Mouse (Mus musculus) brain, adult 2 months (tissue): ENCODE results near the gene Fgl2.
"Not testable (repeated sequence)": the region's sequence is repeated elsewhere in the genome, so short reads cannot be mapped to it uniquely, and the experiment has no call there.

Experiments used
- DNase-seq: peaks from one replicate; pipeline ENCODE4 v3.0.0; 2011; ENCODE audit warnings: low read depth, low spot score

The Fgl2 gene

GRCm38 (mm10) chr5:21372493-21373179 is at the start of gene Fgl2:
Gene Fgl2, plus strand, starts transcription at chr5:21372642.
- peak; percentile 52 for DNase-seq

DNA sequence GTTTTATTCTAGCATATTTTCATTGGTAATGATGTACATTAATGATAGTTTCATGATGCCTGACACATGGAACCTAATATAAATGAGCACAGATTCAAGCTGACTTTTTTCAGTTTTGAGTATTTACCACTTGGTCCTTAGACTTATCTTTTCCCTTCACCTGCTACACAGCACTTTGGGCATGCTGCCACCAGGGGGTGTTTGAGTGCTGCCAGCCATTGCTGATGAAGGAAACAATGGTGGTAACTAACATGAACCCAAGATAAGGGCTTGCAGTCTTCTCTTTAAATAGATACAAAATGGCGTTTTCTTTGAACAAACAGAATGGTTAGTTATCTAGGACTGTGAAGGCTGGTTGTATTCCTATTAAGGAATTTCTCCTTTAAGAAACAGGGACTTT is 45.9 kb upstream of the Fgl2 start:
- peak; percentile 51 for DNase-seq

DNA sequence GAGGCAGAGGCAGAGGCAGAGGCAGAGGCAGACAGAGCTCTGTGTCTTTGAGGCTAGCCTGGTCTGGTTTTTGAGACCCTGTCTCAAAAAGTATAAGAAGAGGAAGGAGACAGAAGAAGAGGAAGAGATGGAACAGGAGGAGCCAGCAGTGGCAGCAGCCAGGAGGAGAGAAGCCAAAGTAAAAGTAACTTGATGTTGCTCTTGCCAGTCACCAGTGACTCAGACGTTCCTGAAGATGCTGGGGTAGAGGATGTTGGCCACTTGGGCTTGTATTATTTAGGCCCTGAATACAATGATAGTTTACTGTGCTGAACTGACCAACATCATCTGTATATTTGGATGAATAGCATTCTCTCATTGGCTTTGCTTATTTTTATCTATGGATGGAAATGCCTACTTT is 43.9 kb upstream of the Fgl2 start:
- no peak for DNase-seq

- DNase-seq: peak; percentile 42
Observed at GRCm38 (mm10) chr5:21329672-21330665, 42.5 kb upstream of the Fgl2 start.

DNA sequence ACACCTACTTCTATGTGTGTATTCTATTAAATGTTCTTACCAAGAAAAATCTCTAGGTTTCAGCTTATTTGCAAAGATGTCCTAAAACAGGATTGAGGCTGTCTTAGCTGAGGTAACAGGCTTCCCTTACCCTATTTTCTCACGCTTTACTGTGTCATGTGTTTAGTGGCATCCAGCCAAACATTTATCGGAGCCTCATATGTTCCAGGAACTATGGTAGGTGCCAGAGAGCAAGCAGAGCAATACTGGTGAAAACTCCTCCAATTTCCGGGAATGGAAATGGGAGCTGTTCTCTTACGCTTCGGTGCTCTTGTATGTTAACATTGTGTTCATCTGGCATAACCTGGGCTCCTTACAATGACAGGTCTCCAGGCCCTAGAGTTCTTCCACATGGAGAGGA is 40.8 kb upstream of the Fgl2 start:
- DNase-seq: no peak

DNA sequence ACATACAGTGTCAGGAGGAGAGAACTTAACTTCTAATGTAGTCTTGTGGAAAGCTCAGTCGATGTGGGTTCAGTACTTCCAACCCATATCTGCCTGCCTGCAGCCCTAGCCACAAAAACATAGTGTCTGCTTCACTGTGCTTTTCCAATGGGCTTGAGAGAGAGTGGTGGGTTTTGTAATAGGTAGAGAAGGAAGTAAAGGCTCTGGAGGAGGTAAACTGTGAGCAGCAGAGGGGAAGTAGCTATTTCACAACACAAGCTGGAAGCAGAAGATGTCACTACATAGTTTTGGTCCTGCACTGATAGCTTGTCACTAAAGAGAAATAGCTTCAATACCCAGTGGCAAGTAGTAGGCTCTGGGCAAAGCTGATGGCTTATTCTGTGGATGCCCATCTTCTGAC is 40.3 kb upstream of the Fgl2 start:
- DNase-seq: no peak

DNA sequence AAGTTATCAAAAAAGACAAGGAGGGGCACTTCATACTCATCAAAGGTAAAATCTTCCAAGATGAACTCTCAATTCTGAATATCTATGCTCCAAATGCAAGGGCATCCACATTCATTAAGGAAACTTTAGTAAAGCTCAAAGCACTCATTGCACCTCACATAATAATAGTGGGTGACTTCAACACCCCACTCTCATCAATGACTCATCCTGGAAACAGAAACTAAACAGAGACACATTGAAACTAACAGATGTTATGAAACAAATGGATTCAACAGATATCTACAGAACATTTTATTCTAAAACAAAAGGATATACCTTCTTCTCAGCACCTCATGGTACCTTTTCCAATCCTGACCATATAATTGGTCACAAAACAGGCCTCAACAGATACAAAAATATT is 30.2 kb upstream of the Fgl2 start:
- not testable (repeated sequence) for DNase-seq

DNA sequence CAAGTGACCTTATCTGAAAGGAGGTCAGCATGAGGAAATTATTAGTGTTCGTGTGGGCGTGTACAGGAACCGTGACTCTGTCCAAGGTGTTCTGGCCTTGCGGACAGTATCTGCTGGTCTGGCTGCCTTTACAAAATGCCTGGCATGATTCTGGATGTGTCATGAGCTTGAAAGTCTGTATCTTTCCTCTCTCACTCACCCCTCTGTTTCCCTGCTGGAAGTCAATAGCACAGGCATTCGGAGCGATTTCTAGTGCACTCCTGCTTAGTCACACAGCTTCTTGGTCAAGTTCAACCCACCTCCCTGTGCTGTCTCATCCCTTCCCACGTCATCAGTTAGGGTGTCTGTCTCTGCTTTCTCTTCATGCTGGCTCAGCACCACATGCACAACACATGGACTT is 24.1 kb upstream of the Fgl2 start:
- peak; percentile 42 for DNase-seq

- DNase-seq: no peak
Observed at GRCm38 (mm10) chr5:21351678-21352077, 20.8 kb upstream of the Fgl2 start.

DNA sequence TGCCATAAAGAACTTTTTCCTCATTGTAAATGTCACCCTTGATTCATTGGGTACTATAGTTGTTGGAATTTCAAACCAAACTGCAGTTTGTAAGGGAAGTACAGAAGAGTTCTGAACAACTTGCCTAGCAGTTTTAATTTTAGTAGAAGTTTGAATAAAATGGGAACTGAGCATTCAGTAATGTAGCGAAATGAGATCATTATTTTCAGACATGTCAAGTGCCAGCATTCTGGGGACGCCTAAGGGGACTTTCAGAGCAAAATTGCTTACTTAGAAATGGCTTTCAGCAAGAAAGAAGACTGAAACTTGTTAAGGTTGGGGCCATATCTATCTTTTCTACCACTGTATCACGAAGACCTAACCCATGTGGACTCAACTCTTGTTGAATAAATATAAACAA is 13.8 kb upstream of the Fgl2 start:
- DNase-seq: no peak

- DNase-seq: no peak
Observed at GRCm38 (mm10) chr5:21363343-21363742, 9.1 kb upstream of the Fgl2 start.

GRCm38 (mm10) chr5:21366338-21367053 is 5.9 kb upstream of the Fgl2 start:
- DNase-seq: no peak

DNA sequence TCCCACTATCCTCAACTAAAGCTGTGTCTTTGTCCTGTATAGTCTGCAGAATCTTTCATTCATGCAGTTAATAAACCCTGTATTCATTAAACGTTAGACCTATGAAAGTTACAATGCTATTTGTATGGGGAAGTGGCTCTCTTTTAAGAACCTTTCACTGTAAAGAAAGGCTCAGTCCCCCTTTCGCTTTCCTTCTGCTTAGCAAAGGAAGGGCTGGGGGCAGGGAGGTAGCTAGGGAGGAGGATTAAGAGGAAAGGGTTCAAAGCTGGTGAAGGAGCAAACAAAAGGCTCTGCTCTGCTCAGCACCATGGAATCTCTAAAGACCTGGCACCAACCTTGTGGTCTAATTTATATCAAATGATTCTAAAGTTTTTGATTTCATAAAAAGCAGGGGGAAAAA is 4.9 kb upstream of the Fgl2 start:
- DNase-seq: no peak

DNA sequence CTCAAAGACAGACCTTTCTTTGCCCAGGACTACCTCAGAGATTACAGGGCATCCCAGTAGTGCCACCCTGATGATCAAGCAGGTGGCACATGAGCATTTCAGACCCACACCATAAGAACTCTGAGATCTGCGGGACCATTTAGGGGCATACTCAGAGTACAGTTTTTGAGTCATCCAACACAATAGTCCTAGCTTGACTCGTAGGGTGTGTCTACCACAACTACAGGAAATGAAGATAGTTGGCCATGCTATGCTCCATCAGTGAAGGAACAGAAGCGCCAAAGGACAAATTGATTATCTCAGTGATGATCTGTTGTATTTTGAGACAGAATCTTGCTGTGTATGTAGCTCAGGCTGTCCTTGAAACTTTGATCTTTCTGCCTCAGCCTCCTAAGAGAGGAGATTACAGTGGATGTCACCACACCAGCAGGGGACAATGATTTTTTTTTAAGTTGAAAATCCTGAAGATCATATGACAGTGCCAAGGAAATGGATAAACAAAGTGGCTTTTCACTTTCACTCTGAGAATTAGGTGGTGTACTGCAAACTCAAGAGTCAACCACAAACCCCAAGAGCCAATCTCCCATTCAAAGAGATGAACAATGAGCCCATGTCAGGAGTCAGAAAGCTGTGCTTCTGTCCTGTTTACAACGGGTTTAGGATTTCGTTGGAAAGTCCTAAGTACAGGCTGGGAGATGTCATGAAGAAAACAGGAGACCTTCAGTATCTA is 2.1 kb upstream of the Fgl2 start:
- DNase-seq: no peak

GRCm38 (mm10) chr5:21371920-21372319 is 522 bp upstream of the Fgl2 start:
- no peak for DNase-seq

GRCm38 (mm10) chr5:21373180-21373518 is 707 bp downstream of the Fgl2 start:
- DNase-seq: no peak

DNA sequence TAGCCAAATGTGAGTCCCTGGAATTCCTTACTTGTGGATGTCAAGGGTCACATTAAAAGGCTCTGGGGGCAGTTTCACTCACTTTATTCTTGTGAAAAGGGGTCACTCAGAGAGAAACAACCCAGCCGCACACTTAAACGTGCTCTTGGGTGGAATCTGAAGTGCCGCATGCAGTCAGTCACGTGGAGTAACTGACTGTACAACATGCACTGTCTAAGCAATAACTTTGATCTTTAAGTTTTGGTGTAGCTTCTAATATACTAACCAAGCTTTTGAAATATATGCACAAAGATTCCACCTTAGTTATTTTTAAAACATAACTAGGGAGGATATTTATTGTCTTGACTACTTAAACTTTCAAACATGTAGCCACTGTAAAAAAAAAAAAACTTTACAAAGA is 4.5 kb downstream of the Fgl2 start:
- no peak for DNase-seq

DNA sequence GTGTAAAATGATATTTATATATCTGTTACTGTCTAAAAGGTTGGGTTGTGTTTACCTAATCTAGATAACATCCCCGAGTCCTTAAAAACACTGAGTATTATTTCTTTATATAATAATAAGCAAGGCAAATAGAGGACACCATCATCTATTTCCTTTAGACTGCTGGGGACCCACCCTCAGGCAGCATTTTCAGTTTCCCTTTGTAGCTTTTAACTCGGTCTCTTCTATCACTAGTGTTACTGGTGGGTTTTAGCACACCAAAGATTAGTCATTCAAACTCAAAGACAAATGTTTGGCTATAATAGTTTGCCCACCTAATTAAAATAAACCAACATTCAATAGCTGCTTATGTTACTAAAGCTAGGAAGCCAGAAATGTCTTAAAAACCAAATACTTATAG is 6.0 kb downstream of the Fgl2 start:
- no peak for DNase-seq

GRCm38 (mm10) chr5:21381986-21382385 is 9.5 kb downstream of the Fgl2 start:
- no peak for DNase-seq

GRCm38 (mm10) chr5:21382678-21383077 is 10.2 kb downstream of the Fgl2 start:
- no peak for DNase-seq

DNA sequence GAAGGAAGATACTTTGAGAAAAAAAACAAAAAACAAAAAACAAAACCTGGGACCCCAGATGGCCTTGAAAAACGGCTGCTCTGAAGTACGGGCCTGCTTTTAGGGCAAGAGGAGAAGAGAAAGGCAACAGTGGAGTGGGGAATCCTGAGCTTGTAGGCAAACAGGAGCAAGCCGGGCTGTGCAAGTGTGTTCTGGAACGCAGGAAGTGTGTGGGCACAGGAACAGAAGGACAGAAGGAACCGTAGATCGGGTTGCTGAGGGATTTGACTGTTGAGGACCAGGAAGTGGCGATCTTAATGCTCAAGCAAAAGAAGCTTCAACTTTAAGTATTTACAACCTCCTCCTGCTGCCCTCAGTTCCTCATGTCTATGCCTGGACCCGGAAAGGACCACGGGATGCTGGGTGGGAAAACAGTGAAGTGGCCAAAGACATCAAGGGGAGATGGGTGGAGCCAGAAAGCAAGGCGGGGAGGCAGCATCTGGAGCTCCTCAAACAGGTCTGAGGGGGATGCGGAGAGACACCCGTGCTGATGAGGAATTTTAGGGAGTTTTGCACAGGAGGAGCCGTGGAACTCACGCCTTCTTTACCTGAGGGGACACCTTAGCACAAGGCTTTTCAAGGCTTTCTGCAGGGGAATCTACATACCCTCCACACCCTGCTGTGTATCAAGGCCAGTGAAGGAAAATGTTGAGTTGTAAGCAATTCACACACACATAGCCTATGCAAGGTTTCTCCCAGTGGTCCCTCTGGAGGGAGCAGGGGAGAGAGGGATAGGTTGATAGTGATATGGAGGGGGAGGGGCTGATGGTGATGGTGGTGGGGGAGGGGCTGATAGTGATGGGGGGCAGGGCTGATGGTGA is 11.2 kb downstream of the Fgl2 start:
- peak; percentile 38 for DNase-seq
